Mouse (Mus musculus) kidney, embryonic 16.5 days (tissue): ENCODE data around the gene Coro1c. TPM values are rescaled to one million over a fixed set of nuclear protein-coding genes. Genes with fewer than 3 reads are reported as not detected.

ENCODE experiments used
- ATAC-seq: fragments of 200-750 bp; cut with Nextera tagmentation; 2 replicates; pipeline ENCODE4 v1.8.0; 2017; ENCODE audit warnings: moderate TSS enrichment; ENCODE audit not compliant: low FRiP score, low TSS enrichment
- H3K27ac ChIP-seq: fragments of 300-500 bp; sonication (generic); 2 replicates; pipeline ENCODE4 v1.5.1; 2014; ENCODE audit warnings: low read length
- H3K27me3 ChIP-seq: fragments of 300-500 bp; sonication (generic); 2 replicates; pipeline ENCODE4 v1.6.1; 2014; ENCODE audit warnings: low read length, control low read depth, mixed read lengths; ENCODE audit not compliant: insufficient read depth
- H3K36me3 ChIP-seq: fragments of 300-500 bp; sonication (generic); 2 replicates; pipeline ENCODE4 v1.6.1; 2014; ENCODE audit warnings: low read length, control low read depth, mixed read lengths; ENCODE audit not compliant: insufficient read depth
- H3K4me1 ChIP-seq: fragments of 300-500 bp; sonication (generic); 2 replicates; pipeline ENCODE4 v1.6.1; 2014; ENCODE audit warnings: low read length, control low read depth, mixed read lengths; ENCODE audit not compliant: insufficient read depth
- H3K4me2 ChIP-seq: fragments of 300-500 bp; sonication (generic); replicated peaks from 2 replicates; pipeline ENCODE4 v1.6.1; 2014; ENCODE audit warnings: low read depth, low read length
- H3K4me3 ChIP-seq: fragments of 300-500 bp; sonication (generic); 2 replicates; pipeline ENCODE4 v1.5.1; 2014; ENCODE audit warnings: mild to moderate bottlenecking, low read length
- H3K9ac ChIP-seq: fragments of 300-500 bp; sonication (generic); replicated peaks from 2 replicates; pipeline ENCODE4 v1.6.1; 2014; ENCODE audit warnings: low read length
- H3K9me3 ChIP-seq: fragments of 300-500 bp; sonication (generic); 2 replicates; pipeline ENCODE4 v1.6.1; 2016; ENCODE audit warnings: low read length, control low read depth
- WGBS: fragments of 180-500 bp; shearing (Covaris S2); extraction: QIAGEN DNeasy Blood & Tissue Kit; methylation state at CpG from one replicate; pipeline ENCODE4 v1.1.7; 2014; 5-methylcytosine and 5-hydroxymethylcytosine counted together
- polyA plus RNA-seq: library from polyadenylated mRNA; unstranded; fragments of >200 nt; fragmentation: Nextera tagmentation; extraction: Ambion mirVana; gene quantifications from 2 replicates; pipeline ENCODE4 v1.2.1, GENCODE M21; 2015

Coro1c gene
- polyA plus RNA-seq, 1 experiment from 2014 or later = 126 TPM

DNA sequence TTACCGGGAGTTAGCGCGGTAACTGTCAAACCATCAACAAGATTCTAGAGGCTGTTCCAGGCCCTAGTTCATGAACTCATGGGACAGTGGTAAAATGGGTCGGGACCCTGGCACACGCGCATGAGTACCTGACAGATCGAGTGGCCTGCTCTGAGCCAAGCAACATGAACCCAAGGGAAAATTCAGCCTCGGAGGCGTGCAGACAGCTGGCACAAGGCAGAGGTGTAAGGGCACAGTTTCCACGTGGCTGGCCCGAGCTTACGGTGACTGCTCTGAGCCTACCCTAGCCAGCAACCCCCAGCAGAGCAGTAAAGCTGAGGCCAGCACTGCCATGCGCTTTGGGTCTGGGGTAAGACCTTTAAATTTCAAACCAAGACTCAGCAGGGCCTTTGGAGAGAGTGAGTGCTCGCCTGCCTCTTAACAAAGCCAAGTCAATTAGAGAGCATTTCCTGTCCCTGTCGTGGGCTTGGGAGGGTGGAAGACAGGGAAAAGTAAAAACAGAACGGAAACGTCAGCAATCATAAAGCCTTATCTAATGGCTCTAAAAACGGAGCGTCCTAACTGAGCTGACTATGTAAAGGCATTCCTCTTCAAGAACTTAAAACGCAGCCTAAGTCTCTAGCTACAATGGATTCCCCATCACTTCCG lies 38.0 kb downstream of the Coro1c start:
- peak overlapping the region; percentile 78 for H3K27ac ChIP-seq
- no peaks in the 10 kb centered on the region for H3K27me3 ChIP-seq
- WGBS = 28% methylated on average over 21 of the region's 21 CpGs
- H3K36me3 ChIP-seq = peaks cover under 1% of the 10 kb centered on the region; the same call in 1 of the 2 replicates
- H3K4me3 ChIP-seq = no peak overlapping the region
- H3K4me1 ChIP-seq = peaks cover 70% of the 10 kb centered on the region
- no peaks in the 10 kb centered on the region for H3K9me3 ChIP-seq
- no peak for ATAC-seq
- H3K9ac ChIP-seq = no peak overlapping the region
- no peak overlapping the region for H3K4me2 ChIP-seq

DNA sequence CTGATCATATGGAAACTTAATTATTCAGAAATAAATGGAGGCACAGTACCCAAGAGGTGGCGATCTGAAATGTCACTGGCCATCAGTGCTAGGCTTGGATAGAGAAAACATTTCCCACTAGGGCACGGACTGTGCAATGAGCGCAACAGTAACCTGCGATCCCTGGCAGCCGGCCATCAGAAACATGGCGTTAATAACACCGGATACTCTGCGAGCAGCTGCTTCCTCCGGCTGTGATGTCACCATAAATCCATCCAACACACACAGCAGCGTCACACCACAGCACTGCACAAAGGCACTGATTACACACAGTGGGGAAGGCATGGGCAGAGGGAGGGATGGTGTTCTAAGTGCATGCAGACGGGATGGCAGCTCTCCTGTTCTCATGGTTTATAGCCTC lies 39.4 kb downstream of the Coro1c start:
- ATAC-seq = peak; percentile 20; the same call in 1 of the 2 replicates
- no peaks in the 10 kb centered on the region for H3K27me3 ChIP-seq
- peaks cover 60% of the 10 kb centered on the region for H3K4me1 ChIP-seq
- no peak overlapping the region for H3K4me3 ChIP-seq
- H3K27ac ChIP-seq = 0 out of 2 replicates have a peak overlapping the region, but pooled peaks have one; percentile 49
- no peaks in the 10 kb centered on the region for H3K9me3 ChIP-seq
- peaks cover 6% of the 10 kb centered on the region; the same call in 1 of the 2 replicates for H3K36me3 ChIP-seq
- no peak overlapping the region for H3K9ac ChIP-seq
- H3K4me2 ChIP-seq = no peak overlapping the region
- WGBS = 21% methylated on average over 11 of the region's 11 CpGs

DNA sequence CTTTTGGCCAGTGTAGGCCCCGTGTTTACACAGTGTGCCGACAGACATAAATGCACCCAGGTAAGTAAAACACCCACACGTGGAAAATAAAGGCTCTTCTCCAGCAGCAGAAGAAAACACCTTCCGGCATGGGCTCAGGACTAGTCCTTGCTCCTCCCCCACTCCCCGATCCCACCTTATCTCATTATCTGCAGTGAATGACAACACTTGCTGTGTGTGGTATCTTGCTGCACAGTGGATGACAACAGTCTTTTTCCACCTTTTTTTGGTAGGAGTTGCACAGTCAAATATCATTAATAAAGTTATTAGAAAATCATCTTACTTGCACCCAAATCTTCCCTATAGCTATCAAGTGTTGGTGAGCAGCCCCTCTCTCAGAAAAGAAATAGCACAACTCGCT lies 43.6 kb downstream of the Coro1c start:
- no peaks in the 10 kb centered on the region for H3K9me3 ChIP-seq
- no peak overlapping the region for H3K4me3 ChIP-seq
- peaks cover 21% of the 10 kb centered on the region for H3K4me1 ChIP-seq
- WGBS = 89% methylated on average over 6 of the region's 6 CpGs
- no peak overlapping the region for H3K4me2 ChIP-seq
- H3K36me3 ChIP-seq = peaks cover 16% of the 10 kb centered on the region
- no peak for ATAC-seq
- no peak overlapping the region for H3K9ac ChIP-seq
- H3K27me3 ChIP-seq = no peaks in the 10 kb centered on the region
- H3K27ac ChIP-seq = no peak overlapping the region

DNA sequence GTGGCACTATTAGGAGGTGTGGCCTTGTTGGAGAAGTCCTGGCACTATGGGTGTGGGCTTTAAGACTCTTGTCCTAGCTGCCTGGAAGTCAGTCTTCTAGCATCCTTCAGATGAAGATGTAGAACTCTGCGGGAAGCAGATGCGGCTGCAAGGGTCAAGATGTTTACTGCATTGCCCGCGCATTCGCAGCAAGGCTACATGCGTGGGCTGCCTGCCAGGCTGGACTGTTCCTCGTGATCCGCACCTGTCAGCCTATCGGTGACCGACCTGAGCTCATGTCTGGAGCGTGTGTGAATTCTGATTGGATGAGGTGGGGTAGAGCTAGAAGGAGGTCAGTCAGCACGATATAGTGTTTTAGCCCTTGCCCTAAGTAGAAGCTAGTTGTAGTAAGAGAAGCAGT lies 44.6 kb downstream of the Coro1c start:
- WGBS = 94% methylated on average over 12 of the region's 12 CpGs
- H3K36me3 ChIP-seq = peaks cover 16% of the 10 kb centered on the region
- no peak for ATAC-seq

DNA sequence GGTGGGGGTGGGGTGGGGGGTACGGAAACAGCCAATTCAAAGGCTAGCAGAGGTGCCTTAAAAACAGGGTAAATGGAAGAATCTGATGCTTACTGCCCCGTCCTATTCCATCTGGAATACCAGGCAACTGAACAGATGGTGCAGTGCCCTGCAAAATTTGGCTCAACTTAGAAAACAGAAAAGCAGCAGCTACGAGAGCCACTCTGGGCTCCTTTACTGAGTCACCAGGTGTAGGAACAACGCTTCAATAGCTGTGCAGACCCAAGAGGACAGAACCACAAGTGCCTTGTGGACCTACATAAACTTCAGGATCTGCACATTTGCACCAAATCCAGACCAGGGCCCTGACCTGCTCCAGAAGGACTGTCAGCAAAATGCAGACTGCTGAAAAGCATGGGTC lies 46.1 kb downstream of the Coro1c start:
- ATAC-seq = no peak
- 88% methylated on average over 4 of the region's 4 CpGs for WGBS
- no peaks in the 10 kb centered on the region for H3K9me3 ChIP-seq

More for the DNA sequence above, 44.6 kb downstream of the Coro1c start:
- no peak overlapping the region for H3K4me2 ChIP-seq
- H3K9ac ChIP-seq = no peak overlapping the region
- no peaks in the 10 kb centered on the region for H3K9me3 ChIP-seq
- no peaks in the 10 kb centered on the region for H3K27me3 ChIP-seq
- H3K4me1 ChIP-seq = peaks cover 19% of the 10 kb centered on the region
- H3K27ac ChIP-seq = no peak overlapping the region
- H3K4me3 ChIP-seq = no peak overlapping the region

DNA sequence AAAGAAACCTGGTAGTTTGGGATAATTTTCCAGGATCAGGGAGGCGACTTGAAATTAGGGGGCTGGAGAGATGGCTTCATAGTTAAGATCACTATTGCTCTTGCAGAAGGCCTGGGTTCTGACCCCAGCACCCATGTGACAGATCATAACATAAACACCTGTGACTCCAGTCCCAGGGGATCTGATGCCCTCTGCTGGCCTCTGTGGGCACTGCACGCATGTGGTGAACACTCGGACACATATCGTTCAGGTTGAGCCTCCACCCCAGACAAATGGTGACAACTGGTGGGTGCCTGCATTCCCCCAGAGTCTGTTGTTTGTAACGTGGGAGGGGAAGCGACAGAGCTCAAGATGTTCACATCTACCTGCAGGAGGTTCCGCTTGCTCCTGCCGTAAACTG lies 47.3 kb downstream of the Coro1c start:
- Histone ChIP-seq H3K9ac (no peak overlapping the region), H3K4me1 (peaks cover 16% of the 10 kb centered on the region), H3K4me2 (no peak overlapping the region), H3K27ac (no peak overlapping the region), H3K4me3 (no peak overlapping the region), H3K36me3 (peaks cover 16% of the 10 kb centered on the region), H3K9me3 (no peaks in the 10 kb centered on the region), H3K27me3 (no peaks in the 10 kb centered on the region)
- 96% methylated on average over 8 of the region's 8 CpGs for WGBS
- ATAC-seq = no peak

More for the DNA sequence above, 46.1 kb downstream of the Coro1c start:
- Histone ChIP-seq H3K36me3 (peaks cover 16% of the 10 kb centered on the region), H3K27ac (no peak overlapping the region), H3K4me2 (no peak overlapping the region), H3K27me3 (no peaks in the 10 kb centered on the region), H3K4me1 (peaks cover 12% of the 10 kb centered on the region), H3K9ac (no peak overlapping the region), H3K4me3 (no peak overlapping the region)

DNA sequence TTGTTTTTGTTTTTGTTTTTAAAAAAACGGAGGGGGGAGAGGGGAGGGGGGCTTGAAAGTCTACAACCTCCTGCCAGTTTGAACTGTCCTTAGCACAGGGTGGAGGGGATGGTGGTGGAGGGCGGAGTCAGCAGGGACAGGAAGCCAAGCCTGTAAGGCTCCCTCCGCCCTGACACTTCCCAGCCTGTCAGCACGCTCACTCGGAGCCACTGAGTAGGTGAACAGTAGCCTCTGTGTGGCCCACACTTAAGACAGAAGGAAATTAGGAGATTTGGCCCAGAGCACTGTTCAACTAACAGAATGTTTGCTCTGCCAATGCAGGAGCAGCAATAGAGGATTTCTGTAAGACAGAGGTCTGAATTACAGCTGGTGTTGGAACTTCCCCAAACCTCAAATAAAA lies 49.6 kb downstream of the Coro1c start:
- Histone ChIP-seq H3K4me3 (no peak overlapping the region), H3K9me3 (no peaks in the 10 kb centered on the region), H3K27ac (no peak overlapping the region; the same call in 1 of the 2 replicates), H3K4me2 (no peak overlapping the region), H3K4me1 (peaks cover 22% of the 10 kb centered on the region), H3K36me3 (peaks cover 10% of the 10 kb centered on the region), H3K9ac (no peak overlapping the region), H3K27me3 (no peaks in the 10 kb centered on the region)
- 40% methylated on average over 5 of the region's 5 CpGs for WGBS
- peak; percentile 55; the same call in 1 of the 2 replicates for ATAC-seq

DNA sequence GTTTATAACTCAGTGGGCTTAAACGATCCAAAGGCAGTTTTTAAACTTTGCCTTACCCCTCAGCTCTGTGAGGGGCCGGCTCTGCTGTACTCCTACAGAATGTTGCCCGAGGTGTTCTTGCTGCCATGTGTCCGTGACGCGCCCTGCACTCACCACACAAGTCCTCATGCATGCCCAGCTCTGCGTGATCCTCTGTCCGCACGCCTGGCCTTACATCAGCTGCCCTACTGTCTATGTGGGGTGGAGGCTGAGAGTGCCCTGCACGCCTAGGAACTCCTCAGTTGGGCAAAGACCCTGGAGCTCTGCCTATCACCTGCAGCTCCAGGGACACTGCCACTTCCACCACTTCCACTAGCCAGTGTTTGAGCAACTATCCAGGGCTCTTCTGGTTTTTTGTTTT lies 50.0 kb downstream of the Coro1c start:
- Histone ChIP-seq H3K4me1 (peaks cover 22% of the 10 kb centered on the region), H3K4me3 (no peak overlapping the region), H3K36me3 (peaks cover 9% of the 10 kb centered on the region), H3K9me3 (no peaks in the 10 kb centered on the region), H3K4me2 (no peak overlapping the region), H3K27ac (no peak overlapping the region), H3K27me3 (no peaks in the 10 kb centered on the region), H3K9ac (no peak overlapping the region)
- WGBS = 76% methylated on average over 10 of the region's 10 CpGs
- peak; percentile 24; the same call in 1 of the 2 replicates for ATAC-seq

DNA sequence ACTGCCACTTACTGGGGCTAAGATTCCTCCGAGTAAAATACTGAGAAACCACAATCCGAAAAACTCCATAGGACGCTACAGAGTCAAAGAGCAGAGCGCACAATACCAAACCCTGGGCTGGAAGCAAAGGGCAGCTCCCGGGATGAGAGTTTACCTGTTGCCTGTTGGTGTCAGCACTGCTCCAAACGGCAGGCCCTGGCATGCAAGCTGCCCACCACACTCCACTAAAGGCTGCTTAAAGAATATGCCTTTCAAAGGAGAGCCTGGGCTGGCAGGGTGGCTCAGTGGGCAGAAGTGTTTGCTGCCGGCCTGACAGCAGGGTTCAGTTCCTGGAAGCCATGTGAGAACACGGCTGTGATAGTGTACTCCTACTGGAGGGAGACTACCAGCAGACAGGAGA lies 50.9 kb downstream of the Coro1c start:
- H3K36me3 ChIP-seq = peaks cover 7% of the 10 kb centered on the region
- H3K4me2 ChIP-seq = no peak overlapping the region
- no peak for ATAC-seq
- H3K9me3 ChIP-seq = no peaks in the 10 kb centered on the region
- WGBS = 63% methylated on average over 8 of the region's 8 CpGs
- no peak overlapping the region for H3K4me3 ChIP-seq
- H3K4me1 ChIP-seq = peaks cover 22% of the 10 kb centered on the region
- H3K27me3 ChIP-seq = no peaks in the 10 kb centered on the region
- H3K27ac ChIP-seq = no peak overlapping the region
- no peak overlapping the region for H3K9ac ChIP-seq

DNA sequence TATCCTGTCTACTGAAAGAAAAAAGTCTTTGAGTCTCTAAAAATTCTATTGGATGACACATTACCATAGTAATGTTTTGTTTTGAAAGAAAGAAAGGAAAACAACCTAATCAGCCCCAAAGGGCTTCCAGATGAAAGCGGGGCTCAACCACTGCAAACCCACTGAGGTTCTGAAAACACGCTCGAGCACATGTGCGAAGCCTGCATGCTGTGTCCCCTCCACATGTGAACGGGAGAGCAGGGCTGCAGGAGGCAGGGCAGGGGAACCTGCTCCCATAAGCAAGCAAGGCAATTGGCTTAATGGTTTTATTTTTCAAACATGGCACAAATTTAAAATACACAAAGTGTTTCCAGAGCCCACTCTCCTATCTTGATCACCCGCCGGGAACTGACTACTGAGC lies 51.9 kb downstream of the Coro1c start:
- Histone ChIP-seq H3K4me2 (no peak overlapping the region), H3K36me3 (peaks cover 8% of the 10 kb centered on the region), H3K27me3 (no peaks in the 10 kb centered on the region), H3K9ac (no peak overlapping the region), H3K27ac (no peak overlapping the region), H3K4me3 (no peak overlapping the region), H3K4me1 (peaks cover 22% of the 10 kb centered on the region), H3K9me3 (no peaks in the 10 kb centered on the region)
- ATAC-seq = no peak
- WGBS = 53% methylated on average over 7 of the region's 7 CpGs
